Mouse (Mus musculus): ENCODE data around the gene Tfdp1.
A peak's percentile ranks its signal among the peaks of the same experiment; 100 is the strongest.

Gene Tfdp1

GRCm38 (mm10) chr8:13352601-13353000 is 14.1 kb downstream of the Tfdp1 start:
- DNase-seq (ENCODE audit: extremely low spot score) = no peak

GRCm38 (mm10) chr8:13353155-13353833 is 14.7 kb downstream of the Tfdp1 start:
- DNase-seq (ENCODE audit: extremely low spot score) = no peak

- no peak for DNase-seq (ENCODE audit: extremely low spot score)
Observed at GRCm38 (mm10) chr8:13353883-13354282, 15.3 kb downstream of the Tfdp1 start.

- DNase-seq (ENCODE audit: extremely low spot score) = no peak
Observed at GRCm38 (mm10) chr8:13356221-13356620, 17.7 kb downstream of the Tfdp1 start.

- DNase-seq (ENCODE audit: extremely low spot score) = no peak
Observed at GRCm38 (mm10) chr8:13356681-13357080, 18.1 kb downstream of the Tfdp1 start.

- no peak for DNase-seq (ENCODE audit: extremely low spot score)
Observed at GRCm38 (mm10) chr8:13360213-13360612, 21.7 kb downstream of the Tfdp1 start.

- DNase-seq (ENCODE audit: extremely low spot score) = peak; percentile 34
Observed at GRCm38 (mm10) chr8:13361865-13362264, 23.3 kb downstream of the Tfdp1 start.

GRCm38 (mm10) chr8:13373151-13373662 is 34.7 kb downstream of the Tfdp1 start:
- DNase-seq (ENCODE audit: extremely low spot score) = no peak

GRCm38 (mm10) chr8:13381630-13382029 is 43.1 kb downstream of the Tfdp1 start:
- DNase-seq (ENCODE audit: extremely low spot score) = no peak

GRCm38 (mm10) chr8:13382536-13382935 is 44.0 kb downstream of the Tfdp1 start:
- DNase-seq (ENCODE audit: extremely low spot score) = no peak

- DNase-seq (ENCODE audit: extremely low spot score) = no peak
Observed at GRCm38 (mm10) chr8:13382999-13383398, 44.4 kb downstream of the Tfdp1 start.

GRCm38 (mm10) chr8:13386366-13386765 is 47.8 kb downstream of the Tfdp1 start:
- DNase-seq (ENCODE audit: extremely low spot score) = no peak

GRCm38 (mm10) chr8:13387728-13388127 is 49.2 kb downstream of the Tfdp1 start:
- DNase-seq (ENCODE audit: extremely low spot score) = no peak

GRCm38 (mm10) chr8:13388744-13389143 is 50.2 kb downstream of the Tfdp1 start:
- DNase-seq (ENCODE audit: extremely low spot score) = no peak

GRCm38 (mm10) chr8:13393869-13394268 is 55.3 kb downstream of the Tfdp1 start:
- DNase-seq (ENCODE audit: extremely low spot score) = no peak

GRCm38 (mm10) chr8:13396725-13397124 is 58.2 kb downstream of the Tfdp1 start, which contains the start of gene Atp4b:
Gene Atp4b, minus strand, starts transcription at chr8:13396825.
- no peak for DNase-seq (ENCODE audit: extremely low spot score)

- no peak for DNase-seq (ENCODE audit: extremely low spot score)
Observed at GRCm38 (mm10) chr8:13403517-13403916, 65.0 kb downstream of the Tfdp1 start.

GRCm38 (mm10) chr8:13404666-13405131 is 66.1 kb downstream of the Tfdp1 start, which contains the start of gene Grk1:
Gene Grk1, plus strand, starts transcription at chr8:13405081.
- DNase-seq (ENCODE audit: extremely low spot score) = no peak

GRCm38 (mm10) chr8:13406011-13406410 is 67.5 kb downstream of the Tfdp1 start:
- no peak for DNase-seq (ENCODE audit: extremely low spot score)

- DNase-seq (ENCODE audit: extremely low spot score) = peak; percentile 67
Observed at GRCm38 (mm10) chr8:13411597-13411996, 73.0 kb downstream of the Tfdp1 start.

- DNase-seq (ENCODE audit: extremely low spot score) = peak; percentile 61
Observed at GRCm38 (mm10) chr8:13412891-13413558, 74.5 kb downstream of the Tfdp1 start.

GRCm38 (mm10) chr8:13413823-13414390 is 75.4 kb downstream of the Tfdp1 start:
- no peak for DNase-seq (ENCODE audit: extremely low spot score)

GRCm38 (mm10) chr8:13415879-13416278 is 77.3 kb downstream of the Tfdp1 start:
- no peak for DNase-seq (ENCODE audit: extremely low spot score)
